Mouse (Mus musculus) thymus, postnatal 10 days (tissue): ENCODE results near the gene Prkg2.

Experiments
- DNase-seq, 2 experiments: peaks; one replicate each; pipeline ENCODE4 v3.0.0; 2021; ENCODE audit warnings: low spot score in 2 of 2

The Prkg2 gene

DNA sequence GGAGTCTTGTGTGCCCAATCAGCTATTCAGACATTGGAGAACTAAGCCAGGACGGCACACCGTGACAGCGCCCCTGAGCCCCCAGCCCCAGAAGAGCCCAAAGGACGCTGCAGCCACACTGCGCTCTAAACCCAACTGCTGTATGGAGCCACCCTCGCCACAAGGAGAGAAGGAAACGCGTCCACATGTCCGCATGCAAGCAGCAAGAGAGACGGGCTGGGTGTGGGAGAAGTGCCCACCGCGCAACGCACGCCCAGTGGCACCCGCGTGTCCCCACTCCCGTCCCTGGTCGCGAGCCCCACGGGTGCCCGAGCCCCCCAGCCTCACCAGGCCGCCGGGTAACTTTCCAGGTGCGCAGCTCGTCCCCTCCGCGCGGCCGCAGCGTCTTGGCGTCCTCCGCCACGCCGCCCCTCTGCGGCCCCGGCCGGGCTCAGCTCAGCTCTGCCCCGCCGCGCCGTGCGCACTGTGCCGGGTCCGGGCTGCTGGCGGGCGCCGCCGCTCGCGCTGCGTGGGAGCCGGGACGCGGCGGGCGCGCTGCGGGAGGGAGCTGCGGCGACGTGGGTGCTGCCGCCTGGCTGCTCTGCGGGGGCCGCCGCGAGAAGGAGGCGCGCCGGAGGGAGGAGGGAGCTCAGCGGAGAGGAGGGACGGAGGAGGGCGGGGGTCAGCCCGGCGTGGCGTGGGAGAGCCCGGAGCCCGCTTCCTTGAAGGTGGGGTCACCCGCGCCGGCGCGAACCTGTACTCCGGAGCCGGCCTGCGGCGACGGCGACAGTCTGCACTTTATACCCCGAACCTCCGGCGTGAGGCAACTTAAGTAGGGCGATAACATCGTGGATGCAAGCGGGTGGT, at the start of gene Prkg2:
Prkg2 (minus strand) TSS at position 756 of the 846 bp plus-strand sequence.
- DNase-seq, result peak in 1 of 2 experiments; percentile 2

DNA sequence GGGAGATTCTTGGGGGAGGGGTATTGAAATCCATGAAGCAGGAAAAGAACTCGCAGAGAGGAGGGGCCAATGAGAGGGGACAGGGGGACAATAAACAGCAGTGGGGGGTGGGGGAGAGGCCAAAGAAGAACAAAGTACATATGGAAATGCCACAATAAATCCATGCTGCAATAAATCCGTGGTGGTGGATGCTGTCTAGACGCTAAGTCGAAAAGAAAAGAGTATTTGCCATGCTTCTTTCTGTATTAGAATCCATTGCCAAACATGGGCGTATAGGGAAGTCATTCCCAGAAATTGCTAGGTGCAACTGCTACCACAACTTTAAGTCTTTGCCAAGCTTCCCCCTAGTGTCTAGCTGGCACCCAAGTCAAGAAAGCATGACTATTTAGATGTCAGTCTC, 46.8 kb upstream of the Prkg2 start:
- no peak for DNase-seq

DNA sequence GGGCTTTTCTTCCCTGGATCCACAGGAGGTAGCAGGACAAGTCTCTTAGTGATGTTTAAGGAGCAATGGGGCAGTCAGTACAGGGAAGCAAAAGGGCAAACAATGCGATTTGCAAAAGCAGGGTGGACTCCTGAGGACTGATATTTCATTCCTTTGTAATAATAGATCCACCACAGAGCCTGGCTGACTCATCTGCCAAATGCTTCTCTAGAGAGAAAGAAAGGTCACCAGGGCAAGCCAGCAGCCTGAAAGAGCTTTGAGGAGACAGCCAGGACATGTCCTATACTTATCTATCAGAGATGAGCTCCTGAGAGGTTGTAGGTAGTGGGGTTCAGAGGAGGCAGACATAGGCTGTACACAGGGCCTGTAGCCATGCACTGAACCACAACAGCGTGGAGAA, 41.2 kb upstream of the Prkg2 start:
- DNase-seq, result no peak

DNA sequence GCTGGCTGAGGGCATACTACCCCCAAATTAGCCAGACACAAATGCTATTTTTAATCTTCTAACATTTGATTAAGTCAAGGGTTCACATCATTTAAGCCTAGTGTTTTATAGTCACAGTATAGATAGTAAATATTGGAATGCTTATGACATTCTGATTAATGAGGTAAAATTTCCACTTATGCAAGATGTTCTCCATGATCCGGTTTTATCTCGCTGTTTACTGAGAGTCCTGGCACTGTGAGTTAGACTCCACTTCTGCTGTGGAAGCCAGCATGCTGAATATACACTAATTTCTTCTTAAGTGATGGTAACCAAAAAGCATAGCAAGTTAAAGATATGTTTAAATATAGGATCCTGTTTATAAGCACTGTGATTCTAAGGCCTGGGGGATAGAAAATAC, 31.2 kb upstream of the Prkg2 start:
- no peak for DNase-seq

DNA sequence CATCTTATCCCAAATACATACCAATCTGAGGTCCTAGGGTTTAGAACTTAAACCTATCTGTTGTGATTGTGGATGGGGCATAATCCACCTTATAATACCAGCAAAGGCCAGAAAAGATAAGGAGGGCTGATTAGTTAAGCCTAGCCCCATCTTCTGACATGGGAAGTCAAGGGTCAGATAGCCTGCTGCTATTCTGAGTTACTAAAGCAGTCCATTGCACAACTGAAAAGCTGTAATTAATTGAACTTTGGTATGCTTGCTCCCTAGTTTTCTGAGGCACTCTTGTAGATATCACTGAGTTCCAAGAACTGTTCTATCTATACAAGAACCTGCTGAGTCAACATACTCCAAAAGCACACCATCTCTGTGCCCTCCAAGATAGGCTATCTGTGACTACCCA, 25.4 kb upstream of the Prkg2 start:
- DNase-seq, result no peak

DNA sequence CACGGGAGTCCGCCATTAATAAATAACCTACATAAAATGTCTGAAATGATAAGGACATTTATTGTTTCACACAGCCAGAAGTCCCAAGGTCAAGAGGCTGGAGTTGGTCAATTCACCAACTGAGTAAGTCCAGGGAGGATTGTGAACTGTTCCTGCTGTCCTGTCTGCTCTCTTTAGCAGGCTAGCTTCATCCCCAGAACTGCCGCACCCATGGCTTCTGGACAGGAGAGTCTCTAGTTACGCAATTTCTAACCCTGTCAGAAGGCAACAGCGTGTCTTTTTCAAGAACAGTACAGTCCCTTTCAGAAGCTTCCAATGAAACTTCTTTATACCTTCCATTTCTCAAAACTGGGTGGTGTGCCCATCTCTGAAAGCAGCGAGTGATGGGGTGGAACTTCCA, 1.9 kb upstream of the Prkg2 start:
- no peak for DNase-seq

DNA sequence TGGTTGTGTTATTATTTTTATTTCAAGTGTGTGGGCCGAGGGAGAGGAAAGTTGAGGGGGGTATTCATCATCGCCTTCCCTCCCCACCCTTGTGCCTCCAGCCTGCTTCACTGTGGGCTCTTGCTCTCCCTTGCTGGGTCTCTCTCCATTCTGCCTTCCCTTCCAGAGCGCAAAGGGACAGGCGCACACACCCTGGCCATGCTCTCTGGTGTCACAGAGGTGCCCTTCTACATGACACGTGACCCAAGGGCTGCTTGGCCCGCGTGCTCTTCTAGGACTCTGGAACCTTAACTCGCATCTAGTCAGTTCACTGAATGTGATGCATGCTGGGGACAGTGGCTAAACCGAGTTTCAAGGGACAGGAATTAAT, 276 bp upstream of the Prkg2 start:
- no peak for DNase-seq

DNA sequence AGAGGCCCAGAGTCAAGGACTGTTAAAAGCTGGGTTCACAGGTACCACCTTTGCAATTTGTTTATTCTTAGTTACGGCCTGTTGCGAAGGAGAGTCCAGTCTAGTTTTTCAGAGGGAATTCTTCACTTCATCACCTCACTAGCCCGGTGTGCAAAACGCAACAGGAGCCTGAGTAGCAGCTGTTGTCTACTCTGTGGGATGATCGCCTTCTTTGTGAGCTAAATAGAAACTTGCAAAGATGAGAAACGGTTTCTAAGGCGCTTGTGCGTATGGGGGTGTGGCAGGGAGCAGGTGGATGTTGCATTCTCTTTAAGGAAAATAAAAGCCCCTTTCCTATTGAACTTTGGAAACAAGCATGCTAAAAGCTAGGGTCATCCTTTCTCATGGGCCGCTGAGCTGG, 1.2 kb downstream of the Prkg2 start:
- DNase-seq, result no peak

DNA sequence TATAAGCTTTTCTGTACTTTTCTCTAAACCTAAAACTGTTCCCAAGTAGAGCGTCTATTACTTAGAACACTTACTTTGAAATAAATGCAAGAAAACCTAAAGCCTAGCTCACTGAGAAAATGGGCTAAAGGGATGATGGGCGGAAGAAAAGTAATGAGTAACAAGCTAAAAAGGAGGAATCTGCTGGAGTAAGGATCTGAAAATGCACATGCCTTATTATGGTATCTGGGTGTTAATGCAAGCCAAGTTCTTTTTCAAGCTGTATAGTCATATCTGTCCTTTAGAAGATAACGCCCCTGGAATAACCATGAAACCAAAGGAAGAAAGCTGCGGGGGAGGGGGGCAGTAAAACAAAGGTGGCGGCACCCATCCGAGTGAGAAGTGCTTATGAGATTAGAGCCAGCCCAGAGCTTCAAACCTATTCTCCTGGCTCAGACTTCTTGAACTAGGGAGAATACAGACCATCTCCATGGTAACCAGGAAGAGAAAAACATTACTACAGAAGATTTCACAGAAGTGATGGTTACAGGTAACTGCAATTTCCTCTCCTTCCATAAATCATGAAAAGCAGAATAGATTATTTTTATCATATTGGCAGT, 5.5 kb downstream of the Prkg2 start:
- no peak for DNase-seq

DNA sequence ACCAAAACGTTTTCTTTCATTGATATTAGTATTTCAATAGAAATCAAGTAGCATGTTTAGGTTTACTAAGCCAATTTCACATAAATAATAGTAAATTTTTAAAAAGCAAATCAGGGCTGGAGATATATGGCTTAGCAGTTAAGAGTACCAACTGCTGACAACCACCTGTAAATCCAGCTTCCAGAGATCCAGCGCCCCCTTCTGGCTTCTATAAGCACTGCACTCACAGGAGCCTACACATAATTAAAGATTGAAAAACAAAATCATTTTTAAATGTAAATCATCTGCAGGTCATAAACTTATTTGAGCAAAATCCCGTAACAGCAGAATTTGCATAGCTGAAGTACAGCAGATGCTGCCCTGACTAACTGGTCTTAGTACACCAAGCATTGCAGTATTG, 10.8 kb downstream of the Prkg2 start:
- DNase-seq, result no peak

DNA sequence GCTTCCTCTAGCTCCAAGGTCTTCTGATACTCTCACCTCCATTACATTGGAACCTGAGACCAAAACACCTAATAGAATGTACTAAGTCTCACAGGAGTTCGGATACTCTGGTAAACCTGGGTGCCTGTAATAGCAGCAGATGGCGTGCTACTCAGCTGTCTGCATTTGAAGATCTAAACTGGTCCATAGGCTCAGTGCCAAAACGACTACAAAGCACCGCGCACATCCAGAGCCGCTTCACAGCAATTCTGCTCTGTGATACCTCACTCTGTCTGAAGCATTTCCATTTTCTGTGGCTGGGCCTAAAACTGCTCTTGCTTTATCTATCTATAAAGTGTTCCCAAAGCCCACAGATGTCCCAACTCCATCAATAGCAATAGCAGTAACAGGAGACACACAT, 17.4 kb downstream of the Prkg2 start:
- DNase-seq, result no peak

DNA sequence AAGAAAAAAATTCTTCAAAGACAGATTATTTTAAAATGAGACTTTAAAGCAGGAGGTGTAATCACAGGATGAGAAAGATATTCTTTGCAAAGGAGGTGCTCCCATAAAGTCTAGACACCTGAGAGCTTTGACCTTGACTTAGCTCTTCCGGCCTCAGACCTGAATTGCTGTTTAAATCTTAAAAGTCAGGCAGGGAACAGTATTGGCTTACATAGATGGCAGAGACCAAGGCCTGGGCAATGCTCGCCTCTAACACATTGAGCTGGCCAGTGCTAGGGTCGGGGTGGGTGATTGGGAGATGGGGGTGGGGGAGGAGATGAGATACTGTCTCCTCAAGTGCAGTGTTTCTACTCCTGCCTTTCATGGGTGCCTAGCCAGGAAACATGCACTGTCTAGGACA, 22.0 kb downstream of the Prkg2 start:
- DNase-seq, result no peak

DNA sequence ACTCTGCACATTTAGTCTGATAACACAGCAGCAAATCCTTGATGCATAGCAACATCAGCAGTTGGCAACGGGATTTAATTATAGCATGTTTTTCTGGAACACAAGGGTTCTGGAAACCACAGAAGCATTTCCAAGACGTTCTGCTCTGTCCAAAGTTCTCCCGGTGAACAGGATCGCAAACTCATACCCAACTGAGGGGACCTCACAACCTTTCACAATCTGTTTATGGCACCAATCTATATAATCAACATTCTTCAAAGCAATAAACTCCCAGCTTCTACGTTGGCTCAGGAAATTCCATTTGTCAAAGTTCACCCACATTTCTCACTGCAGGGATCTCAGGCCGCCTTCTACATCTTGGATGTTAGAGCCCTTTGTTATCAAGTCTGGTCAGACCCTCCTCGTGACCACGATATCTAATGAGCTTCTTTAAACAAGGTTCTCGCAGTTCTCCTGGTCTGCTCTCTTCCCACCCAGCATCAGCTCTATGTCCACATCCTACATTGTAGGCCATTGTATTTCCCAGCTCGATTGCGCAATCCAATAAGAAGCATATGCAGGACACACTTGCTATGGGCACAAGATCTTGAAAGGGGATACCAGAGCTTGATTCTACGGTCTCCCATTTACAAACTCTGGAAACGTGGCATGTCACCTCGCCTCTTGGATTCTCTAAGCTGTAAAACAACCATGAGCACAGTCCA, 26.6 kb downstream of the Prkg2 start:
- DNase-seq, result no peak

DNA sequence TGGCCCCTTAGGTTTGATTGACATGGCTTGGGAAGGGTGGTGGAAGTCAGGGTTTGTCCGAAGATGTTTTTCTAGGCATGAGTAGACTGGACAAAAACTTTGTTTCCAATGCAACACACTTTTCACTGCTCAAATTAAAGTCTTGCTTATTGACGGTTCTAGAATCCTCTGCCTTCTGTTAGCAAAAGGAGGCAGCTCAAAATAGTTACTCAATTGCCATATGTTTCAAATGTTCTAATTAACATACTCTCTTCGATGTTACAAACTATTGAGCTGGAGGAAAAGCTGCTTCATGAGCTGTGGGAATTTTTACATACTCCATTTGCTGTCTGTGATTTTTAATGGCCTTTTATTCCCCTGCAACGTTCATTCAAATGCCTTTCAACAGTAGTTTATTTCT, 39.0 kb downstream of the Prkg2 start:
- DNase-seq, result no peak

DNA sequence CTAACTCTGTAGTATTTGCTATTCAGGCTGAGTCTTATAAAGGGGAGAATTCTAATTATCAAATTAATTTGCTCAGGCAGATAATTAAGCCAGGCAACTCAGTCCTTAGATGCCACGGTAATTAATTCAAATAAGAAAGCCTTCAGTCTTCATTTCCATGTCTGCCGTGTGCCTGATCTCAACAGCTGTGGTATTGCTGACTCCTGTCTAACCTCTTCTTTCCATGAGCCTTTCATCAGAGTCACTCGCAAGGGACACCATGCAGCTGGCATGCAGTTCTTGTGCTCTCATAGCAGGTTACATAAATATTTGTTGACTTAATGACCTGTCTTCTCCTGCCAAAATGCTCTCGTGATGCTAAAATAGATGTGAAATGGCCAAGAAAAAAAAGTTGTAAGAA, 41.4 kb downstream of the Prkg2 start:
- DNase-seq, result no peak

DNA sequence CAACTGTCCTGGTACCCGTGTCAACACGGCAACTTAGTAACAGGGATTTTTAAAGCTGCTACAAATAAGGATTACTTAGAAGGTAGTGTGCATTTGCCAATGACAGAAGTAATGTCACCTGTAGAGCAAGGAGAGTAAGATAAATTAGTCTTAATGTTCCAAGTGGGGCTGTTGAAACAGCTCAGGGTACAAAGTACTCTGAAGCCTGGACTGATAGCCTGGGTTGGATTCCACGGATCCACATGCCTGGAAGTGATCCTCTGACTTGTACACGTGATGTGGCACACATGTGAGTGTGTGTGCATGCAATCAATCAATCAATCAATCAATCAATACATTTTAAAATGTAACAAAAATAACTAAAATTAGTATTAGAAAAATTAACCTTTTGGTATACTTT, 45.6 kb downstream of the Prkg2 start:
- no peak for DNase-seq

DNA sequence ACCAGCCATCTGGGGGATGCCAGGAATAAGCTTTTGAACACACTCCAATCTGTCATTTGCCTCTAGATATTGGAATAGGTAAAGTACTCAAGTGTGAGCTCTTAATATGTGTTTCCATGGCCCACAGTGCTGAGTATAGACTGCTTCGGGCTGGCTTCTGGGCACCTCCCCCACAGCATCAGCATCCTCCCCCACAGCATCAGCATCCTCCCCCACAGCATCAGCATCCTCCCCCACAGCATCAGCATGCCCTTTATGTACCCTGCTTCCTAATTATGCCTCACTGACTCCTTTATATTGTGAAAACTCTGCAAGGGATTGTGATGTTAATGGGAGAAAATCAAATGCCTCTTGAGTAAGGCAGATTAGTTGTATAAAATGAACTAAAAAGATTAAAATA, 49.5 kb downstream of the Prkg2 start:
- DNase-seq, result no peak

DNA sequence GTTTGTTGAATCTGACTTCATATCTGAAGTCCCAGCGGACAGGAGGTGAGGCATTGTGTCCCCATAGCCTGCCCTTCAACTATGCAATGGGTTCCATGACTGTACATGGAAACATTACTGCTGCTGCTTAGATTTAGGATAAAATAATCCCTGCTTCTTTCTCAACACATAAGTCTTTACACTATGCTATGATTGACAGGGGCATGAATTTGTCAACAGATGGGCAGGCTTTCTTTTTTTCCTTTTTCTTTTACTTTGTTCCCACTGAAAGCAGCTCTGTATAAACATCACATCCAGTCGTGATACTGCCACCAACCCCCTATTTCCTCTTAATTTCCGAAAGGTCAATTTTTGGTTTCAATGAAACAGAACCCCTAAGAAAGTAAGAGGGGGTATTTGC, 50.0 kb downstream of the Prkg2 start:
- no peak for DNase-seq

DNA sequence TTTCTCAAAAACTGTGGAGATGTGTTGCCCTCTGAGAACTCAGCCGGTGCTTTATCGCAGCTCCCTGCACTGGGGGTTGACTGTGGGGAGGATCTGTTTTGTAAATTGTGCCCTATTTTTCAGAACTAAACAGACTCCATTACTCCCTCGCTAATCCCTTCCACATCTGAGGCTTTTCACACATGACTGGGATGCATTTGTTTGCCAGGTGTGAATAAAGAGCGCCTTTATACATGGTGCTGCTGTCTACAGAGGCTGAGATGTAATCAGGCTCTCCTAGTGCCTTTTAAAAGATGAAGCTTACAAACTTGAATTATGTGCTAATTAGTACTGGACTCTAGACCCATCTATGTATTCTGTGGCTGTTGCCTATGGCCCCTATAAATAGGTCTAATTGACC, 50.7 kb downstream of the Prkg2 start:
- no peak for DNase-seq

DNA sequence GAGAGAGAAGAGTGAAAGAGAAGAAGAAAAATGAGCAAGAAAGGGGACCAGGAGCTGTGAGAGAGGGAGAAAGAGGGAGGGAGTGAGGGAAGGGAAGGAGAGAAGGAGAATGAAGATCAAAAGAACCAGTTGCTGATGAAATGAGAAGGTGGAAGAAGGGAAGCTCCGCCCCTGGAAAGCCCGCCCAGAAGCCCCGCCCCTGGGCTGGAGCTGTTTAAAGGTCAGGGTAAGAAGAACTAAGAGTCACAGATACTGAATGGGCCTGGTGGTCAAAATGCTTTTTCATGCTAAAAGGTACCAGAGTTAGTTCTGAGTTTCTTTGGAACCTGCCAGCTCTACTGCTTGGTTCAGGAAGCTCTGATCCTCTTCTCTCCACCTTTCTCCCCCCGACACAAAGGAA, 51.1 kb downstream of the Prkg2 start:
- DNase-seq, result no peak

DNA sequence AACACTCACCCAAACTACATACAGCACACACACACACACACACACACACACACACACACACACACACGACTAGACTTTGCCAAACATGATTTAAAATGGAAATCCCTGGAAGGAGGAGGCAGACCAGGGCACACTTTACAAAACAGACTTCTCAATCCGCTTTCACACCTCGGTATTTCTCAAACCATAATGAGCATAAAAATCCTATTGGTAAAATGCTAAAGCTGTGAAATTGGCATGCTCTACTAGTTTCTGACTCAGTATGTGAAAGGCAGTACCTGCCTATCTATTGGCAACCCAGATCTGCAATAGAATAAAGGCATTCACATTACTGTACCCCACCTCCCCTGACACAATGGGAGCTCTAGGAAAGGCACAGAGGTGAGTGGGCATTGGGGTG, 52.1 kb downstream of the Prkg2 start:
- no peak for DNase-seq

DNA sequence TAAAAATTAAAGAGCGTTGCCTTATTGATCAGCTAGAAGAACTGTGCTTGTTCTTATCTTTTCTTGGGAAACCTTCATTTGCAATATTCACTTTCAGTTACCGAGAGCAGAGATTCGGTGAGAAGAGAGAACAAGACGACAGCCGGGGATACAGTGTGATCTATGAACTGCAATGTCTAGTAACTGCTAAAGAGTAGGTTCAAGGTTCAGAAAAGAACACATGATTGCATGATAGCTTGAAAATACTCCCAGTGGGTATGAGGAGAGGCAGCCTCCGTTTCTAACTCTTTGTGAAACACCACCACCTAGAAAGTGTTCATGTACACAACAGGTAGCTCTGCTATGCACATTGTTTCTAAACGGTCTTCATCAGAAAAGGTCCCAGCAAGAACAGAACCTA, 55.8 kb downstream of the Prkg2 start:
- no peak for DNase-seq

DNA sequence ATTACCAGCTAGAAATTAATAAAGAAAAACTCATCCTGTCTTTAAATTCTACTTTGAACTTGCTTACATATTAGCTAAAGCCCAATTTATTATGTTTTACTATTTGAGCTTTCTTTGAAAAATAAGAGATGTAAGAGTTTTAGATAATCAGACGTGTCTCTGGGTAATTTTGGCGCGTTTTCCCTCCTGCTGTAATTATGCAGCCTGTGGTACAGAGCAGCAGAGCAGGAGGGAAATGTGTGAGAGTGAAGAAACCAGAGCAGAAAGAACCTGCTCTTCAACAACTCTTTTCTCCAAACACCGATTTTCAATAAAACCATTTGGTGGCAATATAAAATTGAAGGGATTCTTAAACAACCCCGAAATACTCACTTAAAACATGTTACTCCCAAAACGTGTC, 58.8 kb downstream of the Prkg2 start:
- DNase-seq, result no peak
